Mouse (Mus musculus) mammary gland, adult 2 months (tissue): Measurements from ENCODE around the gene Ccdc97. TPM values are rescaled to one million over a fixed set of nuclear protein-coding genes. Genes with fewer than 3 reads are reported as not detected.

ENCODE experiments used
- polyA plus RNA-seq: library from polyadenylated mRNA; depleted of rRNA; stranded (reverse); fragments of >200 nt; gene quantifications from 2 replicates; pipeline ENCODE4 v1.2.3, GENCODE M21; 2012; ENCODE audit warnings: low replicate concordance; rRNA removed

The Ccdc97 gene
- 80.6 and 109 TPM in 2 replicates for polyA plus RNA-seq

GRCm38 (mm10) chr7:25718788-25719417 lies at the start of gene Ccdc97:
TSS of gene Ccdc97 (minus strand) at chr7:25719088.

DNA sequence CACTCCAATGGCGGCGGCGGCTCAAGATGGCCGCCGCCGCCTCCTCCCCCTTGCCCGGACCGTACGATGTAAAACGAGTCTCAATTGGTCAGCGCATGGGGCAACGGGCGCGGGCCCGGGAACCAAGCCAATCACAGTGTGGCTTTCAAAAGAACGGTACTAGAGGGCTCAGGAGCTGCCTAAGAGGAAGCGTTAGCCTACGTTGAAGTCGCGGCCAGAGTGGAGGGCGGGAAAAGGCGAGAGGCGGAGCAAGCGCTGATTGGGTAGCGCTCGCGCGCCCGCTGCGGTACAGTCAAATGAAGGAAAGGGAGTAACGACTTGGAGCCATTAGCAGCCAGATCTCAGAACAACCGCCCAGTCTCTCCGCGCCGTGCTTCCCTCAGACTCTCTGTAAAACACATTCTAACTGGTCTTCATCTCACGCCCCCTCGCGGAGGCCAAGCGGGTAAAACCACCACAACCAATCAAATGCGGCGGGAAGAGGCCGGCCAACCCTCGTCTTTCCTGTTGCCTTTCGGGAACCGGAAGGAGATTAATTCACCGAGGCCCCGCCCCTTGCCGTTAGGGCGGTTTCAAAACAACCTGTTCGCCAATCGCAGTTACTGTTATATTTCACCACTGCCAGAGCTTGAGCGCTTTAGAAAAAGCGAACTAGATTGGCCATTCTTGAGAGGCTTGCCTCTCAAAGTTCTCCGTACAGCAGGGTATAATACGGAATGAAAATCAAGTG lies 36.0 kb upstream of the Ccdc97 start, which contains the start of gene Hnrnpul1:
Hnrnpul1 (minus strand) TSS at position 20 of the 730 bp plus-strand sequence.

DNA sequence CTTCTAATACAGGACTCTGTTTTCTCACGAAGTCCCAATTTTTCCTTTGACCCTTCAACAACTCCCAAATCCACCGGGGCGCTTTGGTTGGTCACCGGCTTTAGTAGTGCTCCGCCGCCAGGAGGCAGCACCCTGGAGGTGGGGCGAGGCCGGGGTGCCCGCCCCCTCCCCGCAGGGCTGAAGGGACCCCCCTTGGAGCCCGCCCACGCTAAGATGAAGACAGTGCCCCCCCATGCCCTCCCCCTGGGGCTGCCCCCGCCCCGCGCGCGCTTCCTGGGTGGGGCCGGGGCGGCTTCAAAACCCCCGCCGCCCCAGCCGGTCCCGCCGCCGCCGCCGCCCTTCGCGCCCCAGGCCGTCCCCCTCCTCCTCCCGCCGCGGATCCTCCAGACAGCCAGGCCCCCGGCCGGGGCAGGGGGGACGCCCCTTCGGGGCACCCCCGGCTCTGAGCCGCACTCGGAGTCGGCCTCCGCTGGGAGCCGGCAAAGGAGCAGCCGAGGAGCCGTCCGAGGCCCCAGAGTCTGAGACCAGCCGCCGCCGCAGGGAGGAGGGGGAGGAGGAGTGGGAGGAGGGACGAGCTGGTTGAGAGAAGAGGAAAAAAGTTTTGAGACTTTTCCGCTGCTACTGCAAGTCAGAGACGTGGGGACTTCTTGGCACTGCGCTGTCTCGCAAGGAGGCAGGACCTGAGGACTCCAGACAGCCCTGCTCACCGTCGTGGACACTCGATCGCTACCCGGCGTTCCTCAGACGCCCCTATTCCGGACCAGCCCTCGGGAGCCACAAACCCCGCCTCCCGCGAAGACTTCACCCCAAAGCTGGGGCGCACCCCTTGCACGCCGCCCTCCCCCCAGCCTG lies 32.0 kb downstream of the Ccdc97 start, which contains the start of gene Tgfb1:
Tgfb1 (plus strand) TSS at position 323 of the 852 bp plus-strand sequence.

GRCm38 (mm10) chr7:25680514-25681258 lies 38.2 kb downstream of the Ccdc97 start, which contains the start of gene B9d2:
TSS of gene B9d2 (plus strand) at chr7:25680780.

GRCm38 (mm10) chr7:25674719-25675300 lies 44.1 kb downstream of the Ccdc97 start, which contains the start of gene Tmem91:
TSS of gene Tmem91 (minus strand) at chr7:25675166.

Other genes starting within 250 kb of the Ccdc97 start
- gene Ceacam1, start 241.5 kb downstream of the Ccdc97 start, polyA plus RNA-seq: 13.5 and 19.3 TPM in 2 replicates
- 0.27 TPM in 1 of 2 replicates, not detected in the other for gene Ceacam2, start 179.2 kb downstream of the Ccdc97 start, polyA plus RNA-seq
- not detected in 2 replicates for gene Erich4, start 103.2 kb downstream of the Ccdc97 start, polyA plus RNA-seq
- gene Dmac2, start 99.7 kb downstream of the Ccdc97 start, polyA plus RNA-seq: 72.7 and 88.8 TPM in 2 replicates
- 16.0 and 41.9 TPM in 2 replicates for gene B3gnt8, start 92.4 kb downstream of the Ccdc97 start, polyA plus RNA-seq
- 430 and 538 TPM in 2 replicates for gene Bckdha, start 60.1 kb downstream of the Ccdc97 start, polyA plus RNA-seq
- gene Exosc5, start 59.9 kb downstream of the Ccdc97 start, polyA plus RNA-seq: 57.6 and 133 TPM in 2 replicates
- 1.5 and 2.5 TPM in 2 replicates for gene Tmem91, start 43.9 kb downstream of the Ccdc97 start, polyA plus RNA-seq
- 49.1 and 72.8 TPM in 2 replicates for gene B9d2, start 38.3 kb downstream of the Ccdc97 start, polyA plus RNA-seq
- gene Tgfb1, start 32.1 kb downstream of the Ccdc97 start, polyA plus RNA-seq: 50.3 and 124 TPM in 2 replicates
- 30.7 and 50.8 TPM in 2 replicates for gene Hnrnpul1, start 35.7 kb upstream of the Ccdc97 start, polyA plus RNA-seq
- 140 and 145 TPM in 2 replicates for gene Axl, start 69.6 kb upstream of the Ccdc97 start, polyA plus RNA-seq
- gene Cyp2s1, start 97.8 kb upstream of the Ccdc97 start, polyA plus RNA-seq: 4.4 and 4.9 TPM in 2 replicates
- gene Cyp2b10, start 178.5 kb upstream of the Ccdc97 start, polyA plus RNA-seq: 0.14 and 2.6 TPM in 2 replicates